Mouse (Mus musculus) heart, postnatal 4 days (tissue): Measurements from ENCODE around the gene Ankrd33b. TPM values are rescaled to one million over a fixed set of nuclear protein-coding genes. Genes with fewer than 3 reads are reported as not detected.

Source experiments
- DNase-seq: peaks from one replicate; pipeline ENCODE4 v3.0.0; 2021
- total RNA-seq, 2 experiments: library from RNA; stranded (reverse); gene quantifications; 2 replicates each; pipeline ENCODE4 v1.2.3; 2021

Gene Ankrd33b
- total RNA-seq, 2 experiments from 2014 or later, result 12.8 to 13.4 TPM

DNA sequence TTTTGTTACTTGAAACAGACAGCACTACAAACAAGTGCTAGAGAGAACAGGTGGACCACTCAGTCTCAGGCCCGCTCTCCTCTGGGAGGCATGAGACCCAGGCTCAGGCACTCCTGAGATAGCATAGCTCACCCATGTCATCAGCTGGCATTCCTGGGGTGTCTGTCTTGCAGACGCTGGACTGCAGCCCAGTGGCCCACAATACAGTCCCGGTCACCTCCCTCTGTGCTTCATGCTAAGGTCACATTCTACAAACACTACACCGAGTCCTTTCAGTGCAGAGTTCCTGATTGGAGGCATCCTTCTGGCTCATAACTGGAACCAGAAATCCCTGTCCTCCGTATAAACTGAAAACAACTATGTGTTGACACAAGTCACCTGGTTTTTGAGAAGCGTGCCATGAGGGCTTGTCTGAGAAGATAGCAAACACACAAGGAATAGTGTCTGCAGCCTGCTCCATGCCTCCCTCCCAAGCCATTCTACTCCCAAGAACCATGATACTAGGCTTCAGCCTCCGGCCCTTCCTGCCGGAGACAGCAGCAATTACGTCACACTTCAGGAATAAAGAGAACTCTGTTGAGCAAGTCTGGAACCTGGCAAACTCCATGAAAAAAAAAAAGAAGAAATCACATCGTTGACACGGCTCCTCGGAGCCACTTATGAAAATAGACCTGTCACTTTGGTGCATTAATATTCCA lies 65.1 kb downstream of the Ankrd33b start:
- DNase-seq, result peak; percentile 70

GRCm38 (mm10) chr15:31299258-31299917 lies 68.1 kb downstream of the Ankrd33b start:
- DNase-seq, result no peak

GRCm38 (mm10) chr15:31297777-31298137 lies 69.8 kb downstream of the Ankrd33b start:
- DNase-seq, result no peak

GRCm38 (mm10) chr15:31296882-31297776 lies 70.4 kb downstream of the Ankrd33b start:
- no peak for DNase-seq

GRCm38 (mm10) chr15:31294311-31294710 lies 73.2 kb downstream of the Ankrd33b start:
- no peak for DNase-seq

- peak; percentile 25 for DNase-seq
These were observed 74.9 kb downstream of the Ankrd33b start for GRCm38 (mm10) chr15:31292627-31293026.

DNA sequence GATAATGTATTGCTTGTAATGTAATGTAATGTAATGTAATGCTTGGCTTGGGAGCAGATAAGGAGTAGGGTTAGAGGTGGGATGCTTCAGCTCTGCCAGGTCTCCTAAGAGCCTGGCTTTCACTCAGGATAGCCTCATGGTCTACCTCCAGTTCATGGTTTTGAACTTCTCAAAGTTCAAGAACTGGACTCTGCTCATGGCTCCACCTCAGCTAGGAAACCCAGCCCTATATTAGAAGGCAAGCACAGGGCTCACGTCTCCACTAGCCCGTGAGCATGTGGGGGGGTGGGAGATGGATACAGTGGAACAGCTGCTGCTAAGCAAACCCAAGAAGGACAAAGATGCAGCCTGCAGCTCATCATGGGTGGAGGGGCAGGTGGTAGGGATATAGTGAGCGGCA lies 81.8 kb downstream of the Ankrd33b start:
- DNase-seq, result no peak

GRCm38 (mm10) chr15:31284922-31285631 lies 82.4 kb downstream of the Ankrd33b start:
- DNase-seq, result no peak

DNA sequence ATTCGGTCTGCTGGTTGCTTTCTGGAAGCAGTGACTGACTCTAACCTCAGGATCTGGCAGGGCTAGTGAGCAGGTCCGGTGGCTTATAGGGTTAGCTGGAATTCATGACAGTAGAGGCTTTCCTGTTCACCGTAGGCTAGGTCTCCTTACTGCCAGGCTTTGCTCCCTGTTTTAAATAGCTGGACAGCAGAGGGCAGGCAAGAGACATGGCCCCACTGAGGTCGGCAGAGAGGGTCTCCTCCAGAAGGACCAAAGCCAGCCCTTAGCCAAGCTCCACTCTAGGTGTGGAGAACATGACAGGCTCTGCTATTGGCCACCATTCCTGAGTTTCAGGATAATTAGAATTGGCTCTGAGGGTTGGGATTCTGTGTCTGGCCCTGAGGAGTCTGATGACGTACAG lies 83.4 kb downstream of the Ankrd33b start:
- DNase-seq, result peak; percentile 36

DNA sequence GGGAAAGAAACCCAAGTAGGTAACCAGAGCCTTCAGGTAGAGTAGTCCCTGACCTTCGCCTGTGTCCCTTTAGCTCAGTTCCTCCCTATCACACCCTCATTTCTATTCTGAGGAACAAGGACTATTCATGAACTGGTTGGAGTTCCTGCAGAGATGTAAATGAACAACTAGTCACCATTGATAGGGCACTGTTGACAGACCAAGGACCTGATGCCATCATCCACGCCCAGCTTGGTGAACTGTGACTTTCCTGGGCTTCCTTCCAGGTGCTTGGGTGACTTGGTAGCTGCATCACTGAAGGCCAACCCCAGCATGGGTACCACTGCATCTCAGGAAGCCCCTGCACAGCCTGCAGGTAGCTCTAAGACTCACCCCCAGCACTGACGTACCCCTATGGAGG lies 85.2 kb downstream of the Ankrd33b start:
- no peak for DNase-seq

DNA sequence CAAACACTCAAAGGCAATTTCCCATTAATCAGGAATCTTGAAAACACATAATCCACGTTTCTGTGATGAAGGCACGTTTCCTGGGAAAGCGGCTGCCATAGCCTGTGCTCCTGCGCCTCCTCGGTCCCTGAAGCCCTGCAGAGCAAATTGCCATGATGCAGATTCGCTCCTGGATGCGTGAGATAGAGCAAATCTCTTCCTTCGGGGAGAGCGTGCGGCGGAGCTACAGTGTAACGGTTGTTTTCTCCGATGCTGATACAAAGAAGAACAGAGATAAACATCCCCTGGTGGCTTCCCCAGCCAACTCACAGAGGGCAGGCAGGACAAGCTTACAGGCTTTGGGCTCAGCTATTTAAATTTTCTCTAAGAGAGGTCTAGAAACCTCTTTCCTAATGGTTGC lies 85.7 kb downstream of the Ankrd33b start:
- DNase-seq, result no peak

GRCm38 (mm10) chr15:31280683-31281082 lies 86.8 kb downstream of the Ankrd33b start:
- DNase-seq, result no peak

DNA sequence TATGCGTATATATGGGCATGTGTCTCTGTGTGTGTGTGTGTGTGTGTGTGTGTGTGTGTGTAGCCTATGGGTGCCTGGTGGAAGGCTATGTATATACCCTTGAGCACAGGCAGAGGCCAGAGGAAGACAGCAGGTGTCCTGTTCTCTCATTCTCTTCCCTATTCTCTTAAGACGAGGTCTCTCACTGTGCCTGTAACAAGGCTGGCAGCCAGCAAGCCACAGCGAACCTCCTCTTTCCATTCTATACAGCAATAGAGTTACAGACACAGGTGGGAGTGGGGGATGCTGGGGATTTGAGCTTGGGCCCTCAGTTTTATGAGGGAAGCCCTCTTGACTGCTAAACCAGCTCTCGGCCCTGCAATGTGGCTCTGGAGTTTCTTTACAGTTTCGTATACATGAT lies 87.5 kb downstream of the Ankrd33b start:
- DNase-seq, result no peak

DNA sequence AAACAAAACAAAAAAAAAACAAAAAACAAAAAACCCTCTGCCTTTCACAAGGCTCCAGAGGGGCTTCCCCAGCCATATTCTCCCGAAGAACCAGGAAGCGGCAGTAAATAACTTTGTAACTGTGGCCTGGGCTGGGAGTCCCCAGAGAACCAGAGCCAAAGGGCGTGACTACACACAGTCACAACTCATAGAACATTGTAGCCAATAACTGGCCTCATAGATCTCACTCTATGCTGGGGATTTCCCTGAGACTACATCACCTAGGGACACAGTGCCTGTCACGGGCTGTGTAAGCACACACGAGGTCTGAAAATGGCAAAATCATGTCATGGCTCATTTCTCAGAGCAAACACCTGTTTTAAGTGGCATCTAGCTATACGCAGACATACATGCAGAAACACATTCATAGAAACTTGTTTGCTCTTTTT lies 87.9 kb downstream of the Ankrd33b start:
- DNase-seq, result no peak

DNA sequence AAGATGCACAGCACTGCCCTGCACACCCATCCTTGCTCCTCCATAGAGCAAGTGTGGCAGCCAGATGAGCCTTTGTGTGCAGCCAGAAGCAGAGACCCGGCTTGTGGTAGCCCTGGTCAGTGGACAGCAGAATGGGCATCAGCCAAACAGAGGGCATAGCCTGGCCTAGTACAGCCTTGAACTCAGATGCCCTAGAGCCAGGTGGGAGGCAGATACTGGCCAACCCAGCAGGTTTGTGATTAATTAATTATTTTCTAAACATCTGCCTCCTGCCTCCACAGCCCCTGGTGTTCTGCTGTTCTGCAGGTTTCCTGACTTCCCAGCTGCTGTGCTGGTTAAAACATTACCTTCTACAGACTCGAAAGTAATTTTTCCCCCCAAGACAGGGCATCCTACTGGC lies 88.4 kb downstream of the Ankrd33b start:
- no peak for DNase-seq

DNA sequence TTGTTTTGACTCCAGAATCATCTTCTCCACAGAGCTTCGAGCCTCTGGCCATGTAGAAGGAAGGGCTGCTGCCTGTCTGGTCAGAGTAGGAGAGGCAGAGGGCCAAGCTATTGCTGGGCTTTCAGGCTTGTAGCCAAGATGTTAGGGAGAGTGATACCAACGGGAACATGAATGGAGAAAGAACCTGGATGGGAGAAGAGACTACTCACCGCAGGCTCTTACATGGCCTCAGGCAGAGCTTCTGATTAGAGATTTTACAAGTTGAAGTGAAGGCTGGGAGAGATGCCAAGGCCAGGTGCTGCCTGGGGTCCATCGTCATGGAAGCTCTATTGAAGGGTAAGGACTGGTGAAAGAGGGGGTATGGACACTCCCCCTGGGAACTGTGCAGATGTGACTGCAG lies 89.4 kb downstream of the Ankrd33b start:
- no peak for DNase-seq

- DNase-seq, result no peak
These were observed 94.0 kb downstream of the Ankrd33b start for GRCm38 (mm10) chr15:31273509-31273908.

- no peak for DNase-seq
These were observed 94.8 kb downstream of the Ankrd33b start for GRCm38 (mm10) chr15:31272695-31273094.

GRCm38 (mm10) chr15:31269558-31269957 lies 98.0 kb downstream of the Ankrd33b start:
- no peak for DNase-seq

DNA sequence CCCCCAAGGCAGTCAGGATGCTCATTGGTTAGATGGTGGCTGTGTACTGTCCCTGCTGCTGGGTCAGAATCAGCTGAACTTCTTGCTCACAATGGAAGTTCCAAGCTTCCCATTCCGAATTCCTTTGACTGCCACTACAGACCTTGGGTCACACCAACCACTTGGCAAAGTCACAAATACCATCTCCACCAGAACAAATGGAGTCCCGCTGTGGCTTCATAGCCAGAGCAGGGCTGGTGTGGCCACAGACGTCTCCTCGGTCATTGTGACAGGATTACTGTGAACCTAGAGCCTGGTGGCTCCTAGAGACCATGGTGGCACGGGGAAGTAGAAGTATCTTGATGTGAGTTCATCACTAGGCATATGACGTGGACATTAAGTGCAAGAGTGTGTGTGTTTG lies 99.4 kb downstream of the Ankrd33b start:
- no peak for DNase-seq

- no peak for DNase-seq
These were observed 101.7 kb downstream of the Ankrd33b start for GRCm38 (mm10) chr15:31265845-31266244.

GRCm38 (mm10) chr15:31265404-31265803 lies 102.1 kb downstream of the Ankrd33b start:
- no peak for DNase-seq

- peak; percentile 86 for DNase-seq
These were observed 102.7 kb downstream of the Ankrd33b start for GRCm38 (mm10) chr15:31264827-31265226.
